Mouse (Mus musculus) MEL (cell line): Measurements from ENCODE around the gene Cwh43. TPM values are rescaled to one million over a fixed set of nuclear protein-coding genes. Genes with fewer than 3 reads are reported as not detected.

Experiments
- DNase-seq: peaks from one replicate; pipeline ENCODE4 v3.0.0; 2011; ENCODE audit warnings: low read depth, low spot score
- H3K27ac ChIP-seq: 2 replicates; pipeline ENCODE4 v1.5.1; 2012; ENCODE audit warnings: low read depth, mild to moderate bottlenecking, control low read depth, low read length, moderate library complexity; ENCODE audit not compliant: control insufficient read depth
- H3K27me3 ChIP-seq, 2 experiments: fragments of 150-350 bp in 1 of 2; sonication (generic) in 1 of 2; 2 replicates each; pipeline ENCODE4 v1.6.1; 2012; ENCODE audit warnings: low read length in 2 of 2, mild to moderate bottlenecking in 2 of 2, improper control_type of control experiment in 1 of 2, moderate library complexity in 1 of 2; ENCODE audit not compliant: insufficient read depth in 2 of 2, control insufficient read depth in 1 of 2
- H3K36me3 ChIP-seq, 2 experiments: 2 replicates each; pipeline ENCODE4 v1.6.1; 2012 to 2014; ENCODE audit warnings: low read length in 2 of 2, improper control_type of control experiment in 1 of 2, inconsistent platforms in 1 of 2, mild to moderate bottlenecking in 1 of 2; ENCODE audit not compliant: insufficient read depth in 2 of 2, control insufficient read depth in 1 of 2
- H3K4me1 ChIP-seq, 2 experiments: fragments of 150-350 bp in 1 of 2; sonication (generic) in 1 of 2; 2 replicates each; pipeline ENCODE4 v1.6.1; 2012; ENCODE audit warnings: low read length in 2 of 2, improper control_type of control experiment in 1 of 2, mild to moderate bottlenecking in 1 of 2; ENCODE audit not compliant: insufficient read depth in 2 of 2, control insufficient read depth in 1 of 2
- H3K4me3 ChIP-seq, 2 experiments: fragments of 150-350 bp in 1 of 2; sonication (generic) in 1 of 2; 2 replicates each; pipeline ENCODE4 v1.5.1; 2012; ENCODE audit warnings: low read depth in 2 of 2, low read length in 2 of 2, mild to moderate bottlenecking in 2 of 2, moderate library complexity in 2 of 2, control low read depth in 1 of 2, improper control_type of control experiment in 1 of 2; ENCODE audit not compliant: control insufficient read depth in 1 of 2, insufficient read depth in 1 of 2
- H3K79me2 ChIP-seq: 2 replicates; pipeline ENCODE4 v1.6.1; 2012; ENCODE audit warnings: mild to moderate bottlenecking, low read length, moderate library complexity; ENCODE audit not compliant: control insufficient read depth, poor library complexity, insufficient read depth
- H3K9ac ChIP-seq: 2 replicates; pipeline ENCODE4 v1.6.1; 2012; ENCODE audit warnings: low read depth, mild to moderate bottlenecking, control low read depth, low read length, moderate library complexity; ENCODE audit not compliant: control insufficient read depth, poor library complexity, severe bottlenecking
- H3K9me3 ChIP-seq: fragments of 150-350 bp; sonication (generic); replicated peaks from 2 replicates; pipeline ENCODE4 v1.6.1; 2012; ENCODE audit warnings: mild to moderate bottlenecking, low read length, improper control_type of control experiment, moderate library complexity; ENCODE audit not compliant: insufficient read depth
- CHD1 ChIP-seq: IDR thresholded peaks from 2 replicates; pipeline ENCODE4 v1.6.1; 2012; ENCODE audit warnings: low read depth, mild to moderate bottlenecking, inconsistent platforms, low read length, improper control_type of control experiment
- CTCF ChIP-seq, 3 experiments: IDR thresholded peaks in 2 of 3; conservative IDR thresholded peaks in 1 of 3; 2 replicates each; pipeline ENCODE4 v1.5.1; 2011 to 2012; ENCODE audit warnings: low read length in 3 of 3, low read depth in 2 of 3, mild to moderate bottlenecking in 2 of 3, improper control_type of control experiment in 1 of 3, inconsistent platforms in 1 of 3, mixed read lengths in 1 of 3, moderate library complexity in 1 of 3; ENCODE audit not compliant: control insufficient read depth in 1 of 3, insufficient read depth in 1 of 3, poor library complexity in 1 of 3, severe bottlenecking in 1 of 3
- ELF1 ChIP-seq: IDR thresholded peaks from 2 replicates; pipeline ENCODE4 v1.6.1; 2014; ENCODE audit warnings: low read depth, mild to moderate bottlenecking, inconsistent platforms, low read length, improper control_type of control experiment, moderate library complexity
- GABPA ChIP-seq: IDR thresholded peaks from 2 replicates; pipeline ENCODE4 v1.6.1; 2012; ENCODE audit warnings: low read depth, mild to moderate bottlenecking, inconsistent platforms, low read length, improper control_type of control experiment, moderate library complexity
- HCFC1 ChIP-seq: IDR thresholded peaks from 2 replicates; pipeline ENCODE4 v1.6.1; 2012; ENCODE audit warnings: low read depth, mild to moderate bottlenecking, inconsistent platforms, low read length, improper control_type of control experiment, moderate library complexity
- JUND ChIP-seq: IDR thresholded peaks from 2 replicates; pipeline ENCODE4 v1.6.1; 2011; ENCODE audit warnings: low read depth, mild to moderate bottlenecking, improper control_type of control experiment, low read length
- KAT2A ChIP-seq: conservative IDR thresholded peaks from 2 replicates; pipeline ENCODE4 v1.6.1; 2012; ENCODE audit warnings: low read depth, low read length, improper control_type of control experiment, inconsistent platforms
- MAX ChIP-seq: IDR thresholded peaks from 2 replicates; pipeline ENCODE4 v1.6.1; 2011; ENCODE audit warnings: low read length, improper control_type of control experiment
- MAZ ChIP-seq: IDR thresholded peaks from 2 replicates; pipeline ENCODE4 v1.6.1; 2012; ENCODE audit warnings: low read depth, mild to moderate bottlenecking, inconsistent platforms, low read length, improper control_type of control experiment
- MXI1 ChIP-seq: IDR thresholded peaks from 2 replicates; pipeline ENCODE4 v1.6.1; 2011; ENCODE audit warnings: mild to moderate bottlenecking, low read depth, low read length, improper control_type of control experiment
- MYB ChIP-seq: IDR thresholded peaks from 2 replicates; pipeline ENCODE4 v1.6.1; 2011; ENCODE audit warnings: mild to moderate bottlenecking, low read depth, low read length, improper control_type of control experiment
- NELFE ChIP-seq: IDR thresholded peaks from 2 replicates; pipeline ENCODE4 v1.6.1; 2011; ENCODE audit warnings: low read depth, low read length, improper control_type of control experiment
- POLR2AphosphoS2 ChIP-seq: IDR thresholded peaks from 2 replicates; pipeline ENCODE4 v1.6.1; 2011; ENCODE audit warnings: low read length, improper control_type of control experiment
- RAD21 ChIP-seq: IDR thresholded peaks from 2 replicates; pipeline ENCODE4 v1.6.1; 2011; ENCODE audit warnings: mild to moderate bottlenecking, low read depth, low read length, improper control_type of control experiment
- RCOR1 ChIP-seq: IDR thresholded peaks from 2 replicates; pipeline ENCODE4 v1.6.1; 2012; ENCODE audit warnings: low read depth, mild to moderate bottlenecking, inconsistent platforms, low read length, improper control_type of control experiment
- SIN3A ChIP-seq: IDR thresholded peaks from 2 replicates; pipeline ENCODE4 v1.6.1; 2012; ENCODE audit warnings: low read length, improper control_type of control experiment, inconsistent platforms
- SMC3 ChIP-seq: IDR thresholded peaks from 2 replicates; pipeline ENCODE4 v1.6.1; 2011; ENCODE audit warnings: low read depth, low read length, improper control_type of control experiment
- TBP ChIP-seq: IDR thresholded peaks from 2 replicates; pipeline ENCODE4 v1.8.0; 2011; ENCODE audit warnings: low read depth, low read length, improper control_type of control experiment
- TCF12 ChIP-seq: IDR thresholded peaks from 2 replicates; pipeline ENCODE4 v1.6.1; 2014; ENCODE audit warnings: low read depth, mild to moderate bottlenecking, inconsistent platforms, low read length, improper control_type of control experiment, moderate library complexity
- UBTF ChIP-seq: IDR thresholded peaks from 2 replicates; pipeline ENCODE4 v1.6.1; 2012; ENCODE audit warnings: low read depth, mild to moderate bottlenecking, inconsistent platforms, low read length, improper control_type of control experiment, moderate library complexity, borderline replicate concordance; ENCODE audit not compliant: insufficient read depth
- USF1 ChIP-seq: IDR thresholded peaks from 2 replicates; pipeline ENCODE4 v1.6.1; 2014; ENCODE audit warnings: low read depth, mild to moderate bottlenecking, inconsistent platforms, low read length, improper control_type of control experiment, moderate library complexity
- USF2 ChIP-seq, 2 experiments: IDR thresholded peaks; 2 replicates each; pipeline ENCODE4 v1.6.1; 2011 to 2012; ENCODE audit warnings: improper control_type of control experiment in 2 of 2, low read length in 2 of 2, borderline replicate concordance in 1 of 2, inconsistent platforms in 1 of 2, low read depth in 1 of 2, mild to moderate bottlenecking in 1 of 2; ENCODE audit not compliant: insufficient read depth in 1 of 2
- ZKSCAN1 ChIP-seq: IDR thresholded peaks from 2 replicates; pipeline ENCODE4 v1.6.1; 2012; ENCODE audit warnings: low read depth, mild to moderate bottlenecking, inconsistent platforms, low read length, improper control_type of control experiment, moderate library complexity
- ZMIZ1 ChIP-seq: IDR thresholded peaks from 2 replicates; pipeline ENCODE4 v1.6.1; 2012; ENCODE audit warnings: low read depth, mild to moderate bottlenecking, inconsistent platforms, low read length, improper control_type of control experiment, moderate library complexity
- ZNF384 ChIP-seq: IDR thresholded peaks from 2 replicates; pipeline ENCODE4 v1.6.1; 2012; ENCODE audit warnings: low read depth, mild to moderate bottlenecking, inconsistent platforms, low read length, improper control_type of control experiment
- polyA plus RNA-seq, 2 experiments: library from polyadenylated mRNA; stranded (reverse) in 1 of 2; unstranded in 1 of 2; fragments of >175 nt in 1 of 2; fragments of >200 nt in 1 of 2; gene quantifications; 2 replicates each; pipeline versions ENCODE4 v1.2.1 to v1.2.4; 2012; ENCODE audit warnings: low replicate concordance in 2 of 2, low read depth in 1 of 2; ENCODE audit not compliant: insufficient read length in 2 of 2, insufficient read depth in 1 of 2, missing spikeins in 1 of 2
- total RNA-seq: library from RNA; depleted of rRNA; stranded (reverse); fragments of 300-350 nt; gene quantifications from 2 replicates; pipeline ENCODE4 v1.2.3, GENCODE M21; 2012

Gene Cwh43
- total and polyA plus RNA-seq, 3 experiments, result not detected

DNA sequence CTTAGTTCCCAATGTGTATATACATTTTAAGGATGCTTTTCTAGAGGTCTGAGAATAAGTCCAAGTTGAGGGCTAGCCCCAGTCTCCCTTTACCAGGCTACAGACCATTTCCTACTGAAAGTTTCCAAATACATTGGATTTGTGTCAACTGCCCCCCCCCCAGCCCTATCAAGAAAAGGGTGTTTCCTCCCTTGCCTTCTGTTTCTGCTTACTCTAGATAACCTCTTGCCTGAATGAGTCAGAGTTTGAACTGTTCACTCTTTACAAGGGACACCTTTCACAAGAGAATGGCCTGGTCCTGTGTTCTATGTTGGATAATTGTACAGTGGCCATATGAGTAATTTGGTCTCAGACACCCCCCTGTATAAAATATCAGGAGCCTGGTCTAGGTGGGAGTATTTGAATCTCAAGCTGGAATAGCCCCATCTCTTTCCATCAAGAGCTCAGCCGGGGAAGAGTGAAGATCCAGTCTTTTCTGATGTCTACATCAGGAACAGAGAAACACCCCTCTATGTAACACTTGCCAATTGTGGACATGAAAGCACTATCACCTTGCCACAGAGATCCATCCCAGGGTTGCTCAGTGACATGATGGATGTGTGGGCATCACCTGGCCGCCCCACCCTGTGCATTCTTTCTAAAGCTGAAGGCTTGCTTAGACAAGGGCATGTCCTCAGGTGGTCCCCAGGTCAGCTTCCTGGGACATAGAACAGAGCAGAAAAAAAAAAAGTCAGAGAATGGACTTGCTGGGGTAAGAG is 41.6 kb upstream of the Cwh43 start (continued):
- TF ChIP-seq GABPA (no peak), UBTF (no peak), POLR2AphosphoS2 (no peak), TBP (no peak), MXI1 (no peak), USF2 (IDR thresholded peaks at IDR 0.05; ENCODE audit: borderline replicate concordance in 1 of 2, insufficient read depth in 1 of 2, low read depth in 1 of 2, low read length in 2 of 2) (no peak), MYB (no peak), CTCF (IDR thresholded peaks at IDR 0.05 in 2 of 3, conservative IDR thresholded peaks at IDR 0.05 in 1 of 3; ENCODE audit: control insufficient read depth in 1 of 3, insufficient read depth in 1 of 3, low read depth in 2 of 3, low read length in 3 of 3, poor library complexity in 1 of 3, severe bottlenecking in 1 of 3) (no peak), TCF12 (peak; percentile 92), USF1 (no peak), JUND (peak; percentile 77; the same call in 1 of the 2 replicates), CHD1 (no peak), RAD21 (no peak), ZKSCAN1 (no peak), MAX (no peak), KAT2A (no peak), ZMIZ1 (no peak), MAZ (peak; percentile 81; the same call in 1 of the 2 replicates), RCOR1 (peak; percentile 75), NELFE (no peak), SMC3 (no peak), ZNF384 (no peak)

DNA sequence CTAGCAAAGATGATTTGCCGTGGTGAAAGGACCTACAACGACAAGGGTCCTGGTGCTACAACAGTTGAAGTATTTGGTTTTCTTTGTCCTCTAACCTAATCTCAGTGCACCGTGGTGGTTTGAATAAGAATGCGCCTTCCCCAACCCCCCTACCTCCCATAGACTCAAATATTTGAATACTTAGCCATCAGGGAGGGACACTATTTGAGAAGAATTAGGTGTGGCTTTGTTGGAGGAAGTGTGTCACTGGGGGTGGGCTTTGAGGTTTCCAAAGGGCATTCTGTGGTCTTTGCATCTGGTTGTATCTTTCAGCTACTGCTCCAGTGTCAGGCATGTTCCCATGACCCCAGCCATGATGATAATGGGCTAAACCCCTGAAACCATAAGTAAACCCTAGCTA is 38.0 kb upstream of the Cwh43 start:
- Histone ChIP-seq H3K4me3 (no peak overlapping the region), H3K4me1 (peaks cover 6 to 20% of the 10 kb centered on the region in 2 experiments; a peak in 3 of 4 replicates), H3K36me3 (peaks cover 0 to 12% of the 10 kb centered on the region in 2 experiments; a peak in 2 of 4 replicates), H3K9ac (no peak overlapping the region)
- no peak for DNase-seq
- TF ChIP-seq SIN3A, result no peak
- TF ChIP-seq ELF1, result no peak
- TF ChIP-seq NELFE, result no peak
- TF ChIP-seq ZMIZ1, result no peak
- TF ChIP-seq KAT2A, result no peak
- TF ChIP-seq UBTF, result no peak
- TF ChIP-seq MAX, result no peak
- TF ChIP-seq HCFC1, result no peak
- TF ChIP-seq CHD1, result no peak
- TF ChIP-seq, all 39 proteins: peak for 0
- no peaks in the 10 kb centered on the region for H3K79me2 ChIP-seq
- H3K27me3 ChIP-seq, result no peaks in the 10 kb centered on the region
- H3K27ac ChIP-seq, result no peak overlapping the region
- no peaks in the 10 kb centered on the region for H3K9me3 ChIP-seq
